Mouse (Mus musculus) liver, embryonic 11.5 days (tissue): ENCODE measurements around the gene Coro1c. TPM values are rescaled to one million over a fixed set of nuclear protein-coding genes. Genes with fewer than 3 reads are reported as not detected.

Experiments
- ATAC-seq: fragments of 200-750 bp; cut with Nextera tagmentation; replicated peaks from 2 replicates; pipeline ENCODE4 v1.8.0; 2017; ENCODE audit warnings: moderate number of reproducible peaks, mild to moderate bottlenecking, moderate TSS enrichment, moderate library complexity; ENCODE audit not compliant: low FRiP score
- DNase-seq: peaks from one replicate; pipeline ENCODE4 v3.0.0-alpha.2; 2017; ENCODE audit warnings: low spot score
- H3K27ac ChIP-seq: fragments of 300-500 bp; sonication (generic); 2 replicates; pipeline ENCODE4 v1.5.1; 2014; ENCODE audit warnings: mild to moderate bottlenecking, low read depth, low read length, control low read depth
- H3K27me3 ChIP-seq: fragments of 300-500 bp; sonication (generic); replicated peaks from 2 replicates; pipeline ENCODE4 v1.6.1; 2014; ENCODE audit warnings: low read length, mixed read lengths; ENCODE audit not compliant: control insufficient read depth, insufficient read depth
- H3K36me3 ChIP-seq: fragments of 300-500 bp; sonication (generic); 2 replicates; pipeline ENCODE4 v1.6.1; 2014; ENCODE audit warnings: mild to moderate bottlenecking, low read length, moderate library complexity, mixed read lengths; ENCODE audit not compliant: control insufficient read depth, insufficient read depth
- H3K4me1 ChIP-seq: fragments of 300-500 bp; sonication (generic); replicated peaks from 2 replicates; pipeline ENCODE4 v1.6.1; 2014; ENCODE audit warnings: low read length, mixed read lengths; ENCODE audit not compliant: control insufficient read depth, insufficient read depth
- H3K4me2 ChIP-seq: fragments of 300-500 bp; sonication (generic); 2 replicates; pipeline ENCODE4 v1.6.1; 2014; ENCODE audit warnings: mild to moderate bottlenecking, control low read depth, moderate library complexity
- H3K4me3 ChIP-seq: fragments of 300-500 bp; sonication (generic); 2 replicates; pipeline ENCODE4 v1.5.1; 2014; ENCODE audit warnings: low read depth, low read length, control low read depth
- H3K9ac ChIP-seq: fragments of 300-500 bp; sonication (generic); 2 replicates; pipeline ENCODE4 v1.6.1; 2014; ENCODE audit warnings: low read depth, low read length, control low read depth
- H3K9me3 ChIP-seq: fragments of 300-500 bp; sonication (generic); 2 replicates; pipeline ENCODE4 v1.6.1; 2016; ENCODE audit warnings: low read length, inconsistent platforms, mixed read lengths; ENCODE audit not compliant: control insufficient read depth
- WGBS: fragments of 180-500 bp; shearing (Covaris S2); extraction: QIAGEN DNeasy Blood & Tissue Kit; methylation state at CpG from one replicate; pipeline ENCODE4 v1.1.7; 2014; 5-methylcytosine and 5-hydroxymethylcytosine counted together
- polyA plus RNA-seq: library from polyadenylated mRNA; unstranded; fragments of >200 nt; fragmentation: Nextera tagmentation; extraction: Ambion mirVana; gene quantifications from 2 replicates; pipeline ENCODE4 v1.2.1, GENCODE M21; 2014

The Coro1c gene
- polyA plus RNA-seq: 122 and 137 TPM in 2 replicates

DNA sequence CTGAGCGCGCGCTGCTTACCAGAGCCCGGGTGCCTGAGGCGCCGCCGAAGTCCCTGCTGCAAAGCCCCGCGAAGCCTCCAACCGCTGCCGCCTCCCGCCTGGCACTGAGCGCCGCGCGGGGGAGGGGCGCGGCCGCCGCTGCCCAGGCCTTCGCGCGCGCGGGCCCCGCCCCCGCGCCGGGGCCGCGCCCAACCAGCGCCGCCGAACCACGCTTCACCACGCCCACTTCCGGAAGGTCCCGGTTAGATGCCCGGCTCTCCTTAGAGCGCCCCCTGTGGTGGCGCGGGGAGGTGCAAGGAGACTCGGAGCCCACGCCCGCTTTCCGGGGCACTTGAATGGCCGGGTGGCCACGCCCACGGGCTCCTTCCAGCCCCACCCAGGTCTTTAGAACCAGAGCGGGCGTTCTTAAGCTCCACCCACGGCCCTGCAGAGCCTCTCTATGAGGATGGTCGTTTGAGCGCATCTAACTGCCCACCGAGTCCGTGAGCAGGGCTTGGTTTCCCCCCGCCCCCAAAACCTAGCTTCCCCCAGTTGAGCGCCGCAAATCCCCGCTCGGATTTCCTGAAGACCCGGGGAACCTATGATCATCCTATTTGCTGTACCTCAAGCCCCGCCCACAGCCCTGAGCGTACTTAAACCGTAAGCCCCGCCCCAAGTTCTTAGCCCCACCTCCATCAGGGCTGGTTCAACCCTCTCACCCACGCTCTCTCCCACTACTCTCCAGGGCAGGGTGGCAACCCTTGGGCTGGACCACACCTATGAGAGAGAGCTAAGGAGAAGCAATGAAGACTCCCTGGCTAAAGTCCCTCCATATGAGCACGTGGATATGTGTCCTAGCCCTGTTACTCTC, at the start of gene Coro1c:
TSS of gene Coro1c (minus strand) at position 167 of the 850 bp plus-strand sequence.
- under 1% methylated on average over 68 of the region's 68 CpGs for WGBS
- H3K27ac ChIP-seq: peak within 1 kb of the TSS; percentile 98
- DNase-seq (peak; percentile 100), ATAC-seq (peak; percentile 85)
- peak within 1 kb of the TSS; percentile 97 for H3K9ac ChIP-seq
- H3K4me1 ChIP-seq: peaks cover 53% of the 10 kb centered on the region
- H3K9me3 ChIP-seq: no peaks in the 10 kb centered on the region
- peak within 1 kb of the TSS; percentile 93 for H3K4me2 ChIP-seq
- H3K36me3 ChIP-seq: no peaks in the 10 kb centered on the region
- no peaks in the 10 kb centered on the region for H3K27me3 ChIP-seq
- H3K4me3 ChIP-seq: peak within 1 kb of the TSS; percentile 98

DNA sequence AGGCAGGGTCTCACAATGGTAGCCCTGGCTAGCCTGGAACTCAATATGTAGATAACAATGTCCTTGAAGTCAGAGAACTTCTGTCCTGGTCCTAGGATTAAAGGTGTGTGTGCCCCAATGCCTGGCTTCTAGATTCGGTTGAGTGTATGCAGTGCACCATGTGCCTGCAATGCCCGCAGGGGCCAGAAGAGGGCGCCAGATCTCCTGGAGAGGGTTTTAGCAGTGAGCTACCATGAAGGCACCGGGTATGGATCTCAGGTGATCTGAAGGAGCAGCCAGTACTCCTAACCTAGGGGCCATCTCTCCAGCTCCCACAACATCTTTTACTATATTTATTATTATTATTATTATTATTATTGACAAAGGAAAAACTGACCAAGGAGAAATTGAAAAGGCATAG, 48.0 kb upstream of the Coro1c start:
- Histone ChIP-seq H3K36me3 (peaks cover 14% of the 10 kb centered on the region; the same call in 1 of the 2 replicates), H3K27me3 (no peaks in the 10 kb centered on the region), H3K9ac (no peak overlapping the region), H3K9me3 (no peaks in the 10 kb centered on the region), H3K27ac (no peak overlapping the region), H3K4me3 (no peak overlapping the region), H3K4me1 (peaks cover 28% of the 10 kb centered on the region), H3K4me2 (no peak overlapping the region)
- 8% methylated on average over 4 of the region's 4 CpGs for WGBS
- ATAC-seq (peak; percentile 60), DNase-seq (peak; percentile 87)

DNA sequence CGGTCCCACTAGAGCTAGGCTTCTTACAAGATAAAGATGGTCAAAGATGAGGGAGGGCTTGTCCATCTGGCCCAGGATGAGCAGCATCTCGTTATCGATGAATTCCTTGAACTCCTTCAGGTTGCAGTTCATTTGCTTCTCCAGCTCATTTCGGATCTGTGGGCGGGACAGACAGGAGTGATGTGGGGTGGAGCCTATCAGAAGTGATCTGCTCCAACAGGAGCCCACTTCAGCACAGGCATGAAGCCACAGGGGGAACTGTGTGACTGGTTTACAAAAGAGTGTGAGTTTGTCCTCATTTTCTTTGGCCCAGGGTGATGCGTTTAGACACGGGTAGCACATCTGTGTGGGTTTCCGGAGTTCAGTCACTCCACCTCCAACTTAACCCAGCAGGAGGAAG, 47.1 kb upstream of the Coro1c start:
- no peak overlapping the region for H3K27ac ChIP-seq
- H3K27me3 ChIP-seq: no peaks in the 10 kb centered on the region

DNA sequence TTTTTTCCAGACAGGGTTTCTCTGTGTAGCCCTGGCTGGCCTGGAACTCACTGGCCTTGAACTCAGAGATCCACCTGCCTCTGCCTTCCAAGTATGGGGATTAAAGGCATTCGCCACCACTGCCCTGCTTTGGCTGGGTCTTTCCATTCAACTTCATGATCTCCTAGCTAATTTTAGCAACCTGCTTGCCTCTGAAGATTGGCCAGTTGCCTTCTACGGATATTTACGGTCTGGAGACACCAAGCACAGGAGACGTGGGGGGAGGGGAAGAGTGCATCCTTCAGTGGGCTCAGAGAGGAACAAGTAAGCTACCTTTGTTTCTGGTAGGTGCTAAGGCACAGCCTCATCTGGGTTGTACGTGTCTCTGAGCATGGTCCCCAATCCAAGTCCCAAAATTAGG, 46.7 kb upstream of the Coro1c start:
- H3K36me3 ChIP-seq: peaks cover 17% of the 10 kb centered on the region; the same call in 1 of the 2 replicates
- H3K4me2 ChIP-seq: no peak overlapping the region
- H3K9me3 ChIP-seq: no peaks in the 10 kb centered on the region
- no peak overlapping the region for H3K4me3 ChIP-seq
- H3K27me3 ChIP-seq: no peaks in the 10 kb centered on the region
- ATAC-seq (no peak), DNase-seq (no peak)
- H3K4me1 ChIP-seq: peaks cover 40% of the 10 kb centered on the region
- no peak overlapping the region for H3K9ac ChIP-seq
- H3K27ac ChIP-seq: no peak overlapping the region
- 85% methylated on average over 5 of the region's 5 CpGs for WGBS

More for the DNA sequence above, 47.1 kb upstream of the Coro1c start:
- H3K4me3 ChIP-seq: no peak overlapping the region
- peaks cover 36% of the 10 kb centered on the region for H3K4me1 ChIP-seq
- H3K9me3 ChIP-seq: no peaks in the 10 kb centered on the region
- H3K9ac ChIP-seq: no peak overlapping the region
- ATAC-seq: no peak
- WGBS: 82% methylated on average over 8 of the region's 8 CpGs
- no peak for DNase-seq
- peaks cover 14% of the 10 kb centered on the region; the same call in 1 of the 2 replicates for H3K36me3 ChIP-seq
- no peak overlapping the region for H3K4me2 ChIP-seq

DNA sequence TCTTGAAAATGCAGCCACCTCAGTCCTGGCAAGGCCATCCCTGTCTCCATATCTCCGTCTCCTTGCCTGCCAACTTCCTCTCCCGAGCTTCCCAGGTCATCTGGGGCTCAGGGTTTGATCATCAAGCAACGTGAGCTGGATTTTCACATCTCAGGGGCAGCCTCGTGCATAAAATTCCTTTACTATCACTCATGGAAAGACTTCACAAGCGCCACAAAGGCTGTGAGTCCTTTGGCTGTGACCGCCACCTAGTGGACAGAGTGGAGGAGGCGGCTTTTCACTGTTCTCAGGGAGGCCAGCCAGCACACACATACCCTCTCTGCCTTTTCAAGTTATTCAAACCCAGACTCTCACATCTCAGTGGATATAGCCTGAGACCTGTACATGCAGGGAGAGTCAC, 45.9 kb upstream of the Coro1c start:
- Histone ChIP-seq H3K4me1 (peaks cover 37% of the 10 kb centered on the region), H3K27ac (no peak overlapping the region), H3K4me3 (no peak overlapping the region), H3K27me3 (no peaks in the 10 kb centered on the region), H3K4me2 (no peak overlapping the region), H3K36me3 (peaks cover 22% of the 10 kb centered on the region), H3K9ac (no peak overlapping the region), H3K9me3 (no peaks in the 10 kb centered on the region)
- 9% methylated on average over 7 of the region's 7 CpGs for WGBS
- ATAC-seq (no peak), DNase-seq (peak; percentile 71)

DNA sequence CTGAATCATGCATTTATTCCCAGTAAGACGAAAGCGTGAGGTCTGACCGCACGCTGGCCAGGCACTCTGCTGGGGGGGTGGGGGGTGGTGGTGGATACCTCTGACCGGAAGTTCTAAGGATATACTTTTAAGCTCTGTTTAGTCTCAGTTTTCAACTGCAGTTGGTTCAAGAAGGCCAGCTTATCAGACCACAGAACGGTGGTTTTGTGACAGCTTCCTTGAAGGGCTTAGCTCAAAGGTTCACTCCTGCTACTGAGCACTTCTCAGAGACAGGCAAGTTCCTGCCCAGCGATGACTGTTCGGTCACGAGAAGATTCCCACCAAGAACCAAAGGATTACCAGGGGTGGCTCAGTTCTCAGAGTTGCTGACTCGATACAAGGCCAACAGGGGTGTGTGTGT, 44.0 kb upstream of the Coro1c start:
- DNase-seq (no peak), ATAC-seq (peak; percentile 21; the same call in 1 of the 2 replicates)
- H3K9me3 ChIP-seq: no peaks in the 10 kb centered on the region
- H3K4me2 ChIP-seq: peak overlapping the region; percentile 56
- H3K4me3 ChIP-seq: no peak overlapping the region
- H3K27me3 ChIP-seq: no peaks in the 10 kb centered on the region
- H3K36me3 ChIP-seq: peaks cover 35% of the 10 kb centered on the region
- H3K4me1 ChIP-seq: peaks cover 33% of the 10 kb centered on the region
- peak overlapping the region; percentile 89 for H3K27ac ChIP-seq
- 27% methylated on average over 10 of the region's 10 CpGs for WGBS
- peak overlapping the region; percentile 50 for H3K9ac ChIP-seq

DNA sequence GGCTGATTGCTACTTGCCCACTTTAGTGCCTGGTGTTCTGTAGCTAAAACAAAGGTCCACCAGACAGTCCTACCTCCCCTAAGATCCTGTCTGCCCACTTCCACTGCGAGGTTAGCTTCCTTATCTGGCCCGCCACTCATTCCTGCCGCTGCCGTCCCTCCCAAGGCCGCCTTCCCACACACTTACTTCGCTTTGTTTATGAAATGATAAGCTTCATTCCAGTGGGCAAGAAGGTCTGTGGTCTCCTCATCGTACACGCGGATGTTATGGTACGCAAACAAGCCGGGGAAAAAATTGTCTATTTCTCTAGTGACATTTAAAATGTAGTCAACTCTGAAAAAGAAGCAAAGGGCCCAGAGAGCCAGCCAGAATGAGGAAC, 43.1 kb upstream of the Coro1c start:
- Histone ChIP-seq H3K27me3 (no peaks in the 10 kb centered on the region), H3K4me3 (peak overlapping the region; percentile 8), H3K36me3 (peaks cover 39% of the 10 kb centered on the region), H3K27ac (peak overlapping the region; percentile 89), H3K9ac (peak overlapping the region; percentile 56), H3K4me2 (peak overlapping the region; percentile 56), H3K4me1 (peaks cover 33% of the 10 kb centered on the region), H3K9me3 (0 out of 2 replicates have a peak, but pooled peaks cover 2% of the 10 kb centered on the region)
- ATAC-seq: peak; percentile 76
- no peak for DNase-seq
- 12% methylated on average over 11 of the region's 11 CpGs for WGBS

DNA sequence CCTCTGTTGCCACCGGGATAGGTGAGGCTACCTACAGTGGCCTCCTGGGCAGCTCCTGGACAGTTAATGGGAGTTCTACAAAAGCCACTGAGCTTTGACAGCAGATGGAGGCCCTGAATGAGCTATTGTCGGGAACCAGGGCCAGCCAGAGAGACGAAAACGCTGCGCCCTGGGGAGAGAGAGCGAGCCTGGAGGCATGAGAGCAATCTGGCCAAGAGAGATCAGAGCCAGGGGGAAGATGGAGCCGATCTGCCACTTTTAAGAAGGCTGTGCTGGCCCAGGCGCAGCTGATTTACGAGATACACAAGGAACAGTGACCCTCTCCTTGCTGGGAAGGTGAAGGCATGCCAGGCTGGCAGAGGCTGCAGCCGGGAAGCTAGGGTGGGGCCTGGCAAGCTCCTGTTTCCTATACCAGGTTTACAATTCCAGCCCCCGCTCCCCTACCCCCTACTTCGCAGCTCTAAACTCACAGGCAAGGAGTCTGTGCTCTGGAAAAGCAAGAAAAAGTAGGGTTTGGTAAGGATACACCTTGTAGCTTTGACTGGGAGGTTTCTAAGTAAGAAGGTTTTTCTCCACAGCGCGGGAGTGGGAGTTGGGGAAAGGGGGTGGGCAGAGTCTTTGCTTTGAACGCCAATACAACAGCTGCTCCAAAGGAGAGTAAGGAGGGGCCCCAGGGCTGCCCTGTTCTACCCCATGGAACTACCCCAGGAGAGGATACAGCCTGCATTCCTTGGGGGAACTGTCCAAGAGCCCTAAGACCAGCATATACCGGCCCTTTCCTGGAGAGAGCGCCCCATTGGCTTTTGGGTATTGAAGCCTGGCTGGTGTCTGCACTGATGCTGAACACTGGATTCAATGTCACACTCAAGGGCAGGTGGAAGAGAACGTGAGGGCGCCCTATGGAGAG, 42.5 kb upstream of the Coro1c start:
- peak overlapping the region; percentile 89 for H3K27ac ChIP-seq
- H3K27me3 ChIP-seq: no peaks in the 10 kb centered on the region
- H3K4me1 ChIP-seq: peaks cover 35% of the 10 kb centered on the region
- 0 out of 2 replicates have a peak, but pooled peaks cover 2% of the 10 kb centered on the region for H3K9me3 ChIP-seq
- H3K36me3 ChIP-seq: peaks cover 44% of the 10 kb centered on the region
- ATAC-seq: no peak; the same call in 1 of the 2 replicates
- peak overlapping the region; percentile 56 for H3K9ac ChIP-seq
- H3K4me3 ChIP-seq: peak overlapping the region; percentile 5; the same call in 1 of the 2 replicates
- peak overlapping the region; percentile 56 for H3K4me2 ChIP-seq
- DNase-seq: no peak
- WGBS: 60% methylated on average over 19 of the region's 19 CpGs
